Mouse (Mus musculus) liver, postnatal 0 days (tissue): ENCODE results near the gene Olfr1462.

Source experiments
- CTCF ChIP-seq: sonication (generic); IDR thresholded peaks from 2 replicates; pipeline ENCODE4 v1.5.1; 2016; ENCODE audit warnings: antibody characterized with exemption, low read depth
- EP300 ChIP-seq: IDR thresholded peaks from 2 replicates; pipeline ENCODE4 v1.6.1; 2016; ENCODE audit warnings: antibody characterized with exemption, low read depth, mild to moderate bottlenecking

GRCm38 (mm10) chr19:13231028-13231427, 45.5 kb downstream of the Olfr1462 start, which contains the start of gene Olfr1463:
- TF ChIP-seq EP300, result no peak
- no peak for TF ChIP-seq CTCF
